Mouse (Mus musculus) bone marrow, adult 2 months (tissue): ENCODE measurements at regions not wholly inside any gene's neighbourhood (a gene's known extent, or its start where the extent isn't known, plus 50 kb on each side); places are given as distances from the start of the nearest gene placed in this dataset.

Experiments used
- CTCF ChIP-seq: fragments of 200-500 bp; IDR thresholded peaks from 2 replicates; pipeline ENCODE4 v1.5.1; 2011; ENCODE audit warnings: low read length, control low read depth; ENCODE audit not compliant: control insufficient read depth, insufficient read depth
- POLR2A ChIP-seq: fragments of 200-500 bp; IDR thresholded peaks from 2 replicates; pipeline ENCODE4 v1.6.1; 2011; ENCODE audit warnings: low read depth, mild to moderate bottlenecking, control low read depth, low read length, borderline replicate concordance; ENCODE audit not compliant: control insufficient read depth

GRCm38 (mm10) chr12:82085771-82086400 is 83.2 kb upstream of the Sipa1l1 start:
- TF ChIP-seq POLR2A (no peak), CTCF (no peak)
